In genomic region chr11:85184839-85185238, GRCm38 (mm10) we compare ENCODE assay signal across 19 mouse cellular contexts. TPM values are rescaled to one million over a fixed set of nuclear protein-coding genes. Genes with fewer than 3 reads are reported as not detected.
A peak's percentile ranks its signal among the peaks of the same experiment; 100 is the strongest.
DNase-seq lines count a peak whose midpoint lies in the region; ATAC-seq and TF ChIP-seq lines count a peak whose summit lies in the region.
"Had no signal": no experiment of that assay in that cellular context is flagged by ENCODE, and none has a peak within 500 bp of the region (broad histone marks: within the 10 kb centered on the region; RNA-seq: fewer than 3 reads in every experiment).

No protein-coding gene starts in this region.

- H3K36me3 ChIP-seq in intestine, embryonic 14.5 days (ENCODE audit: control insufficient read depth, insufficient read depth, low read length), result peaks cover 15% of the 10 kb centered on the region
- peaks cover 17% of the 10 kb centered on the region for H3K36me3 ChIP-seq in intestine, postnatal 0 days (ENCODE audit: control insufficient read depth, insufficient read depth)
- H3K36me3 ChIP-seq in kidney, embryonic 16.5 days (ENCODE audit: insufficient read depth, low read length), result peaks cover 16% of the 10 kb centered on the region; the same call in 1 of the 2 replicates
- no peaks in the 10 kb centered on the region; the same call in 1 of the 2 replicates for H3K36me3 ChIP-seq in kidney, adult 2 months (ENCODE audit: control insufficient read depth, insufficient read depth, low read length)

- no peak for TF ChIP-seq POLR2A in kidney, adult 2 months (IDR thresholded peaks at IDR 0.05; ENCODE audit: low read depth, low read length)

- no peak for ATAC-seq in intestine, embryonic 14.5 days (replicated peaks; ENCODE audit: low FRiP score, low TSS enrichment, low read depth)
- ATAC-seq in intestine, postnatal 0 days, result no peak
- ATAC-seq in kidney, embryonic 16.5 days (ENCODE audit: low FRiP score, low TSS enrichment), result peak; percentile 72
- ATAC-seq: forebrain, embryonic 14.5 days had no signal

- no peaks in the 10 kb centered on the region for H3K27me3 ChIP-seq in intestine, embryonic 14.5 days (replicated peaks; ENCODE audit: control insufficient read depth, insufficient read depth, low read length)
- no peaks in the 10 kb centered on the region for H3K27me3 ChIP-seq in intestine, postnatal 0 days (replicated peaks; ENCODE audit: control insufficient read depth, insufficient read depth, low read length)
- H3K27me3 ChIP-seq in kidney, embryonic 16.5 days (ENCODE audit: insufficient read depth, low read length), result no peaks in the 10 kb centered on the region
- no peaks in the 10 kb centered on the region for H3K27me3 ChIP-seq in kidney, adult 2 months (replicated peaks; ENCODE audit: control insufficient read depth, insufficient read depth, low read length)
- H3K27me3 ChIP-seq: embryonic facial prominence, embryonic 12.5 days; embryonic facial prominence, embryonic 15.5 days; hindbrain, embryonic 12.5 days; hindbrain, embryonic 15.5 days had no signal

- no peak overlapping the region for H3K4me2 ChIP-seq in intestine, embryonic 14.5 days (ENCODE audit: low read length)
- no peak overlapping the region for H3K4me2 ChIP-seq in intestine, postnatal 0 days (replicated peaks; ENCODE audit: low read depth)
- no peak overlapping the region for H3K4me2 ChIP-seq in kidney, embryonic 16.5 days (replicated peaks; ENCODE audit: low read depth, low read length)
- H3K4me2 ChIP-seq: embryonic facial prominence, embryonic 12.5 days; embryonic facial prominence, embryonic 15.5 days; heart, embryonic 11.5 days; hindbrain, embryonic 12.5 days; hindbrain, embryonic 15.5 days had no signal

- peak; percentile 49 for DNase-seq in intestine, embryonic 14.5 days (ENCODE audit: low spot score)
- no peak for DNase-seq in kidney, adult 18-20 months
- DNase-seq in kidney, postnatal 4 days, result peak; percentile 31 to 42
- DNase-seq in kidney, adult 2 months, result no peak
- DNase-seq: gastrocnemius, postnatal 25 days had no signal

- WGBS in intestine, embryonic 14.5 days, result 87% methylated on average over 6 of the region's 6 CpGs
- 90% methylated on average over 6 of the region's 6 CpGs for WGBS in intestine, postnatal 0 days
- 57% methylated on average over 6 of the region's 6 CpGs for WGBS in kidney, embryonic 16.5 days
- WGBS in kidney, adult 2 months, result 67% methylated on average over 6 of the region's 6 CpGs

- H3K4me1 ChIP-seq in intestine, embryonic 14.5 days (replicated peaks; ENCODE audit: control insufficient read depth, insufficient read depth, low read length), result peaks cover 4% of the 10 kb centered on the region; the same call in 1 of the 2 replicates
- no peaks in the 10 kb centered on the region for H3K4me1 ChIP-seq in intestine, postnatal 0 days (replicated peaks; ENCODE audit: control insufficient read depth, insufficient read depth, low read length)
- peaks cover 10% of the 10 kb centered on the region for H3K4me1 ChIP-seq in kidney, embryonic 16.5 days (ENCODE audit: insufficient read depth, low read length)
- peaks cover 3% of the 10 kb centered on the region; the same call in 1 of the 2 replicates for H3K4me1 ChIP-seq in kidney, adult 2 months (ENCODE audit: control insufficient read depth, insufficient read depth, low read length)
- H3K4me1 ChIP-seq: embryonic facial prominence, embryonic 12.5 days had no signal

- no peak overlapping the region for H3K9ac ChIP-seq in intestine, embryonic 14.5 days (ENCODE audit: low read length)
- H3K9ac ChIP-seq in intestine, postnatal 0 days (ENCODE audit: low read depth, low read length), result no peak overlapping the region
- no peak overlapping the region for H3K9ac ChIP-seq in kidney, embryonic 16.5 days (replicated peaks; ENCODE audit: low read length)
- H3K9ac ChIP-seq: embryonic facial prominence, embryonic 12.5 days; embryonic facial prominence, embryonic 15.5 days; hindbrain, embryonic 12.5 days; hindbrain, embryonic 15.5 days had no signal

- H3K27ac ChIP-seq in intestine, embryonic 14.5 days (ENCODE audit: low read depth), result no peak overlapping the region
- H3K27ac ChIP-seq in intestine, postnatal 0 days (ENCODE audit: low read depth, low read length), result no peak overlapping the region
- peak overlapping the region; percentile 31; the same call in 1 of the 2 replicates for H3K27ac ChIP-seq in kidney, embryonic 16.5 days (ENCODE audit: low read length)
- H3K27ac ChIP-seq in kidney, adult 2 months (ENCODE audit: insufficient read depth, low read depth, low read length), result no peak overlapping the region
- H3K27ac ChIP-seq: embryonic facial prominence, embryonic 12.5 days; embryonic facial prominence, embryonic 15.5 days; heart, adult 2 months; hindbrain, embryonic 12.5 days; hindbrain, embryonic 15.5 days had no signal

- H3K9me3 ChIP-seq in intestine, embryonic 14.5 days (ENCODE audit: control insufficient read depth, low read length), result no peaks in the 10 kb centered on the region
- H3K9me3 ChIP-seq in intestine, postnatal 0 days (ENCODE audit: control insufficient read depth), result no peaks in the 10 kb centered on the region
- no peaks in the 10 kb centered on the region for H3K9me3 ChIP-seq in kidney, embryonic 16.5 days (ENCODE audit: low read length)
- H3K9me3 ChIP-seq: embryonic facial prominence, embryonic 12.5 days; embryonic facial prominence, embryonic 15.5 days; hindbrain, embryonic 12.5 days; hindbrain, embryonic 15.5 days had no signal

- no peak overlapping the region for H3K4me3 ChIP-seq in intestine, embryonic 14.5 days (ENCODE audit: low read depth, low read length)
- H3K4me3 ChIP-seq in intestine, postnatal 0 days (ENCODE audit: low read depth, low read length), result no peak overlapping the region
- H3K4me3 ChIP-seq in kidney, embryonic 16.5 days (ENCODE audit: low read length), result no peak overlapping the region
- H3K4me3 ChIP-seq in kidney, adult 2 months (ENCODE audit: insufficient read depth, low read depth, low read length), result no peak overlapping the region
- H3K4me3 ChIP-seq: embryonic facial prominence, embryonic 12.5 days; embryonic facial prominence, embryonic 15.5 days; heart, adult 2 months; hindbrain, embryonic 12.5 days; hindbrain, embryonic 15.5 days had no signal

- TF ChIP-seq CTCF in intestine, postnatal 0 days (IDR thresholded peaks at IDR 0.05; ENCODE audit: low read depth), result no peak
- no peak for TF ChIP-seq CTCF in kidney, adult 2 months (conservative IDR thresholded peaks at IDR 0.05; ENCODE audit: insufficient read depth, insufficient read length, low read depth, low read length)

RNA-seq across cellular contexts. Expression of gene 1700125H20Rik, which starts 14.6 kb away (rescaled TPM):
- not detected in 2 replicates for polyA plus RNA-seq in intestine, embryonic 14.5 days (2014; fragmentation: Nextera tagmentation; extraction: Ambion mirVana)
- 0.23 and 0.24 TPM in 2 replicates for polyA plus RNA-seq in intestine, postnatal 0 days (2015; fragmentation: Nextera tagmentation; extraction: Ambion mirVana)
- not detected in 2 replicates for polyA plus RNA-seq in kidney, embryonic 16.5 days (2015; fragmentation: Nextera tagmentation; extraction: Ambion mirVana)
- polyA plus RNA-seq in kidney, adult 2 months (2012; rRNA removed), result not detected in 2 replicates
- polyA plus RNA-seq: adrenal gland, adult 2 months; cerebellum, adult 2 months; forebrain, embryonic 11.5 days; gonadal fat pad, adult 2 months; heart, adult 2 months; heart, embryonic 11.5 days; heart, embryonic 14.5 days had no signal

RNA-seq across cellular contexts. Expression of gene Usp32, which starts 44.9 kb away (rescaled TPM):
- 5.5 and 5.7 TPM in 2 replicates for polyA plus RNA-seq in intestine, embryonic 14.5 days (2014; fragmentation: Nextera tagmentation; extraction: Ambion mirVana)
- 3.5 and 3.7 TPM in 2 replicates for polyA plus RNA-seq in intestine, postnatal 0 days (2015; fragmentation: Nextera tagmentation; extraction: Ambion mirVana)
- 3.6 and 4.6 TPM in 2 replicates for polyA plus RNA-seq in kidney, embryonic 16.5 days (2015; fragmentation: Nextera tagmentation; extraction: Ambion mirVana)
- 8.0 and 9.6 TPM in 2 replicates for polyA plus RNA-seq in kidney, adult 2 months (2012; rRNA removed)

RNA-seq across cellular contexts. Expression of gene Appbp2, which starts 50.1 kb away (rescaled TPM):
- polyA plus RNA-seq in intestine, embryonic 14.5 days (2014; fragmentation: Nextera tagmentation; extraction: Ambion mirVana), result 49.8 and 50.0 TPM in 2 replicates
- polyA plus RNA-seq in intestine, postnatal 0 days (2015; fragmentation: Nextera tagmentation; extraction: Ambion mirVana), result 17.5 and 19.5 TPM in 2 replicates
- 44.8 and 44.9 TPM in 2 replicates for polyA plus RNA-seq in kidney, embryonic 16.5 days (2015; fragmentation: Nextera tagmentation; extraction: Ambion mirVana)
- 10.5 and 11.5 TPM in 2 replicates for polyA plus RNA-seq in kidney, adult 2 months (2012; rRNA removed)

Comparison
In these comparisons a context has a peak if more than half of its experiments do, and no peak if none do; other contexts are left out.
1. DNase-seq: peak in intestine, embryonic 14.5 days (single experiment) and kidney, postnatal 4 days (2 of 2); none in kidney, adult 18-20 months (single experiment) and kidney, adult 2 months (single experiment).